Mouse (Mus musculus) erythroblast, adult 5-6 weeks (primary cell): ENCODE measurements around the gene Ldhc. TPM values are rescaled to one million over a fixed set of nuclear protein-coding genes. Genes with fewer than 3 reads are reported as not detected.
"Not testable (repeated sequence)": the region's sequence is repeated elsewhere in the genome, so short reads cannot be mapped to it uniquely, and the experiment has no call there.

Experiments
- ATAC-seq: replicated peaks from 2 replicates; pipeline ENCODE4 v1.8.0; 2016; ENCODE audit warnings: moderate number of reproducible peaks, mild to moderate bottlenecking, moderate TSS enrichment, inconsistent platforms; ENCODE audit not compliant: poor library complexity, low FRiP score, severe bottlenecking
- total RNA-seq, 2 experiments: library from RNA; stranded (forward) in 1 of 2; stranded (reverse) in 1 of 2; fragments of 150-400 nt in 1 of 2; fragments of 200-764, 138-1000 nt in 1 of 2; gene quantifications; 2 replicates each; pipeline versions ENCODE4 v1.2.3 to v1.2.4; 2015 to 2017; ENCODE audit warnings: low replicate concordance in 2 of 2

Gene Ldhc
- total RNA-seq (2015; ENCODE audit: low replicate concordance) (3.8 TPM in 1 of 2 replicates, not detected in the other), total RNA-seq (2017; ENCODE audit: low replicate concordance) (0.56 TPM in 1 of 2 replicates, not detected in the other)

GRCm38 (mm10) chr7:46860996-46861395 lies at the start of gene Ldhc:
TSS of gene Ldhc (plus strand) at chr7:46861203.
- no peak for ATAC-seq

- ATAC-seq = no peak
These were observed 47.0 kb upstream of the Ldhc start for GRCm38 (mm10) chr7:46814012-46814411.

GRCm38 (mm10) chr7:46820876-46821632 lies 39.9 kb upstream of the Ldhc start:
- ATAC-seq = not testable (repeated sequence)

GRCm38 (mm10) chr7:46827046-46827802 lies 33.8 kb upstream of the Ldhc start:
- ATAC-seq = no peak

- ATAC-seq = no peak
These were observed 33.2 kb upstream of the Ldhc start for GRCm38 (mm10) chr7:46827803-46828184.

GRCm38 (mm10) chr7:46829911-46830310 lies 31.1 kb upstream of the Ldhc start:
- no peak for ATAC-seq

GRCm38 (mm10) chr7:46830799-46831590 lies 30.0 kb upstream of the Ldhc start:
- ATAC-seq = no peak

GRCm38 (mm10) chr7:46831693-46832092 lies 29.3 kb upstream of the Ldhc start:
- ATAC-seq = no peak

GRCm38 (mm10) chr7:46832112-46832810 lies 28.7 kb upstream of the Ldhc start:
- ATAC-seq = not testable (repeated sequence)

- ATAC-seq = peak; percentile 59; the same call in 1 of the 2 replicates
These were observed 27.7 kb upstream of the Ldhc start for GRCm38 (mm10) chr7:46833266-46833665.

GRCm38 (mm10) chr7:46833670-46834255 lies 27.2 kb upstream of the Ldhc start:
- ATAC-seq = no peak

- no peak for ATAC-seq
These were observed 25.9 kb upstream of the Ldhc start for GRCm38 (mm10) chr7:46834994-46835610.

- no peak for ATAC-seq
These were observed 24.6 kb upstream of the Ldhc start for GRCm38 (mm10) chr7:46836357-46836756.

- ATAC-seq = no peak
These were observed 23.9 kb upstream of the Ldhc start for GRCm38 (mm10) chr7:46837073-46837472.

- no peak for ATAC-seq
These were observed 22.8 kb upstream of the Ldhc start for GRCm38 (mm10) chr7:46838104-46838671.

- ATAC-seq = no peak
These were observed 22.1 kb upstream of the Ldhc start for GRCm38 (mm10) chr7:46838891-46839302.

GRCm38 (mm10) chr7:46839446-46839845 lies 21.6 kb upstream of the Ldhc start:
- no peak for ATAC-seq

- no peak for ATAC-seq
These were observed 21.1 kb upstream of the Ldhc start for GRCm38 (mm10) chr7:46839861-46840260.
